Mouse (Mus musculus) ES-E14 (cell line): Measurements from ENCODE around the gene Prss57. TPM values are rescaled to one million over a fixed set of nuclear protein-coding genes. Genes with fewer than 3 reads are reported as not detected.

Source experiments
- DNase-seq: peaks from one replicate; pipeline ENCODE4 v3.0.0-alpha.2; 2013; ENCODE audit warnings: low read depth, low spot score
- H3K27ac ChIP-seq: 2 replicates; pipeline ENCODE4 v1.5.1; 2012; ENCODE audit warnings: low read depth, mild to moderate bottlenecking, low read length, moderate library complexity, mixed read lengths; ENCODE audit not compliant: poor library complexity, insufficient read depth, severe bottlenecking
- H3K36me3 ChIP-seq: 2 replicates; pipeline ENCODE4 v1.6.1; 2012; ENCODE audit warnings: mild to moderate bottlenecking, low read length, moderate library complexity, mixed read lengths; ENCODE audit not compliant: control insufficient read depth, poor library complexity, insufficient read depth, severe bottlenecking
- H3K4me1 ChIP-seq, 2 experiments: fragments of 150-350 bp in 1 of 2; sonication (generic) in 1 of 2; 2 replicates each; pipeline ENCODE4 v1.6.1; 2012; ENCODE audit warnings: low read length in 2 of 2, mild to moderate bottlenecking in 1 of 2, mixed read lengths in 1 of 2; ENCODE audit not compliant: control insufficient read depth in 2 of 2, insufficient read depth in 2 of 2, poor library complexity in 1 of 2
- H3K4me3 ChIP-seq, 2 experiments: fragments of 150-350 bp in 1 of 2; sonication (generic) in 1 of 2; 2 replicates each; pipeline ENCODE4 v1.5.1; 2012; ENCODE audit warnings: low read length in 2 of 2, low read depth in 1 of 2, mild to moderate bottlenecking in 1 of 2, mixed read lengths in 1 of 2; ENCODE audit not compliant: insufficient read depth in 1 of 2, poor library complexity in 1 of 2, severe bottlenecking in 1 of 2
- H3K9ac ChIP-seq: 2 replicates; pipeline ENCODE4 v1.6.1; 2012; ENCODE audit warnings: low read depth, mild to moderate bottlenecking, low read length, mixed read lengths; ENCODE audit not compliant: poor library complexity, insufficient read depth, severe bottlenecking
- H3K9me3 ChIP-seq: fragments of 150-350 bp; sonication (generic); 2 replicates; pipeline ENCODE4 v1.6.1; 2012; ENCODE audit warnings: low read depth, mild to moderate bottlenecking, low read length; ENCODE audit not compliant: control insufficient read depth, insufficient read depth
- CHD2 ChIP-seq: IDR thresholded peaks from 2 replicates; pipeline ENCODE4 v1.6.1; 2014; ENCODE audit warnings: mild to moderate bottlenecking, low read depth, low read length, inconsistent platforms
- HCFC1 ChIP-seq: IDR thresholded peaks from 2 replicates; pipeline ENCODE4 v1.6.1; 2012; ENCODE audit warnings: low read length, inconsistent platforms, borderline replicate concordance; ENCODE audit not compliant: insufficient read depth
- MAFK ChIP-seq: IDR thresholded peaks from 2 replicates; pipeline ENCODE4 v1.6.1; 2014; ENCODE audit warnings: mild to moderate bottlenecking, low read depth, low read length, inconsistent platforms; ENCODE audit not compliant: insufficient read depth
- ZC3H11A ChIP-seq: IDR thresholded peaks from 2 replicates; pipeline ENCODE4 v1.6.1; 2012; ENCODE audit warnings: low read depth, mild to moderate bottlenecking, inconsistent platforms, low read length, borderline replicate concordance
- ZNF384 ChIP-seq: IDR thresholded peaks from 2 replicates; pipeline ENCODE4 v1.6.1; 2012; ENCODE audit warnings: low read depth, low read length, inconsistent platforms
- in situ Hi-C, 2 experiments: fragments of 600-800 bp; cut with MboI; formaldehyde crosslinking; loops; one replicate each; pipeline ENCODE4 v1.15.1; 2025; ENCODE audit warnings: low sequenced_read_pairs in 2 of 2, inconsistent platforms in 1 of 2; ENCODE audit not compliant: unreplicated experiment in 2 of 2
- total RNA-seq: library from RNA; depleted of rRNA; stranded (reverse); fragments of 300-350 nt; gene quantifications from 2 replicates; pipeline ENCODE4 v1.2.3, GENCODE M21; 2012

The Prss57 gene
- total RNA-seq, 1 experiment = 0.27 TPM

DNA sequence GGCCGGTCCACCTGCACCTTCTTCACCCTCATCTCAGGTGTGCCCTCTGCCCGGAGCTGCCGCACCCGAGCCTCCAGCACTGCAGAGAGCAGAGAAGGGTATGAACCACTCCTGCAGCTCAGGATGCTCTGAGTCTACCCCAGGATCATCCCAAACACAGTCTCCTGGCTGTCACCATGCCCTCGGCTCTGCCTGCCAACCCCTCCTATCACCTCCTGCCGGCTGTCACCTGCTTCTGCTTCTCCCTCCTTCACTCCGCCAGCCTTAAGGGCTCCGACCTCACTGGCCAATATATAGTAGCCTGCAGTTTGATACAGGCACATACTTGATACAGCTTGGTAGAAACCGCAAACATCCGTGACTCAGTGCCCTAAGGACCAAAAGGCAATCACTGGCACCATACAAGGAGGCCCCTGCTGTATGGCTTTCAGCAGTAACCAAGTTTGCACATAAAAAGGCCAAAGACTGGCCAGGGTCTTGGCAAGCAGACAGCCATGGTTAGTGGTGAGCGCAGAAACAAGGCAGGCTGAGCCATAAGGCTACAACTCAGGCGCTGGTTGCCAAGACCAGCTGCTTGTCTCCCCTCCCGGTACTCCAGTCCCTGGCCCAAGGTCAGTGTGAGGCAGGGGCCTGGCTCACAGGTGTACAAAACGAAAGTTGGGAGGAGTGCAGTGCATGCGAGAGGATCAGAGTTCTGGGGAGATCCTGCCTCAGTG, 47.0 kb downstream of the Prss57 start:
- no peak for DNase-seq
- TF ChIP-seq MAFK (no peak), HCFC1 (no peak), CHD2 (no peak), ZNF384 (no peak), ZC3H11A (no peak)
- Histone ChIP-seq H3K27ac (no peak overlapping the region), H3K4me1 (peaks cover 0 to 3% of the 10 kb centered on the region in 2 experiments; a peak in 2 of 4 replicates), H3K9ac (no peak overlapping the region), H3K4me3 (no peak overlapping the region), H3K9me3 (peaks cover 16% of the 10 kb centered on the region; the same call in 1 of the 2 replicates), H3K36me3 (peaks cover 46% of the 10 kb centered on the region)
- in situ Hi-C loops = no loop called here

DNA sequence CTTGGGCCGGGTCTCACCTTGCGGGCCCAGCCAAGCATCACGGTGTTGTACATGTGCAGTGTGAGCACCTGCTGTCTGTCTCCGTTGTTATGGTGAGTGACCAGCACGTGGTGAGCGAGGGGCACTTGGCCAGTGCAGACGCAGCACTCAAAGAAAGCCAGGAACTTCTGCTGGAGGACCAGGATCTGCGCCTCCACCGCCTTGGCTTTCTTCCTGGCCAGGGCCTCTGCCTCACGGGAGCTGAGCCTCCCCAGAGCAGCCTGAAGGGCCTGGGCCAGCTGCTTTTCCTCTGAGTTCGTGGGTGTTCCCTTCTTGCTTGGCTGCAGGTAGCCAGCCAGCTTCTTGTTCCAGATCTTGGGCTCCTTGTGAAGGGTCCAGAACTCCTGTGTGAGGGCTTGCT, 47.6 kb downstream of the Prss57 start:
- Histone ChIP-seq H3K27ac (no peak overlapping the region), H3K4me3 (no peak overlapping the region), H3K9me3 (peaks cover 21% of the 10 kb centered on the region; the same call in 1 of the 2 replicates), H3K9ac (no peak overlapping the region), H3K36me3 (peaks cover 53% of the 10 kb centered on the region), H3K4me1 (peaks cover 0 to 3% of the 10 kb centered on the region in 2 experiments; a peak in 2 of 4 replicates)
- TF ChIP-seq HCFC1 (no peak), ZNF384 (no peak), CHD2 (no peak), ZC3H11A (no peak), MAFK (no peak)
- no peak for DNase-seq
- in situ Hi-C loops = no loop called here

DNA sequence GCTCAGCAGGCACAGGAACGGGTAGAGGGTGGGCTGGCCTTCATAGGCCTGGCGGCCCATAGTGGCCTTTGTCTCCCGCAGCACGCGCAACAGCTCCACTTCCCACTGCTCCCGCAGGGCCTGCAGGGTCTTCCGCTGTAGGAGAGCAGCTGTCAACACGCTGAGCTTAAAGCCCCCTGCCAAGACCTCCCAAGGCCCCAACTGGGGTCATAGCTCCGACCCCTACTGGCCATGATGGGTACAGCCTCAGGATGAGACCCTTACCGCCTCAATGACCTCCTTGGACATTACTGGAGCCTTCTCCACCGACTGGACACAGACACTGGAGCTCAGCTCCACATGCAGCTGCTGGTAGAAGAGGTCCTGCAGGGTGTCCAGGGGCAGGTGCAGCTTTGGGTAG, 49.9 kb downstream of the Prss57 start:
- DNase-seq = no peak
- no peak overlapping the region for H3K9ac ChIP-seq
- in situ Hi-C loops = no loop called here
- no peak overlapping the region for H3K4me3 ChIP-seq
- H3K27ac ChIP-seq = no peak overlapping the region
- peaks cover 0 to 2% of the 10 kb centered on the region in 2 experiments; a peak in 1 of 4 replicates for H3K4me1 ChIP-seq
- TF ChIP-seq HCFC1 = no peak
- no peak for TF ChIP-seq ZNF384
- TF ChIP-seq MAFK = no peak
- TF ChIP-seq ZC3H11A = no peak
- no peak for TF ChIP-seq CHD2
- H3K9me3 ChIP-seq = peaks cover 27% of the 10 kb centered on the region; the same call in 1 of the 2 replicates
- H3K36me3 ChIP-seq = peaks cover 74% of the 10 kb centered on the region

DNA sequence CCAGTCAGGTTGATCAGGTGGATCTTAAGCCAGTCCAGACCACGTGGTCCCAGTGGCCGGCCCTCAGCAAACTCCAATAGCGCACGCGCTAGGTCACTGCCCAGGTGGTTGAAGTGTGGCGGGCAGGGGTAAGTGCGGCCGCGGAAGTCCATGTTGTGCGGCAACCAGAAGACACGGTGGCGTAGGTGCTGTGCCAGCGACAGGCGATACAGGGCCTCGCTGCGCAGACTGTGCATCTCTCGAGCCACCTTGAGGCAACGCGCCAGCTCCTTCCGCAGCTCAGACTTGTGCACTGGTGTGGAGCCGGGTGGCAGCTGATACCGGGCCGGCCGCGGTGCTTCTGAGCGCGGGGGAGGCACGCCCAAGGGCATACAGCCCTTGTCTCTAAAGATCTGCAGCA, 51.5 kb downstream of the Prss57 start:
- H3K36me3 ChIP-seq = peaks cover 73% of the 10 kb centered on the region
- no peak overlapping the region for H3K4me3 ChIP-seq
- H3K4me1 ChIP-seq = no peaks in the 10 kb centered on the region
- peaks cover 27% of the 10 kb centered on the region; the same call in 1 of the 2 replicates for H3K9me3 ChIP-seq
- in situ Hi-C loops = no loop called here
- H3K27ac ChIP-seq = no peak overlapping the region
- TF ChIP-seq ZC3H11A = no peak
- TF ChIP-seq MAFK = no peak
- TF ChIP-seq ZNF384 = no peak
- TF ChIP-seq HCFC1 = no peak
- TF ChIP-seq CHD2 = no peak
- no peak overlapping the region for H3K9ac ChIP-seq
- DNase-seq = no peak
